Comparison of ENCODE assay signal across 14 mouse cellular contexts in the genomic region with DNA sequence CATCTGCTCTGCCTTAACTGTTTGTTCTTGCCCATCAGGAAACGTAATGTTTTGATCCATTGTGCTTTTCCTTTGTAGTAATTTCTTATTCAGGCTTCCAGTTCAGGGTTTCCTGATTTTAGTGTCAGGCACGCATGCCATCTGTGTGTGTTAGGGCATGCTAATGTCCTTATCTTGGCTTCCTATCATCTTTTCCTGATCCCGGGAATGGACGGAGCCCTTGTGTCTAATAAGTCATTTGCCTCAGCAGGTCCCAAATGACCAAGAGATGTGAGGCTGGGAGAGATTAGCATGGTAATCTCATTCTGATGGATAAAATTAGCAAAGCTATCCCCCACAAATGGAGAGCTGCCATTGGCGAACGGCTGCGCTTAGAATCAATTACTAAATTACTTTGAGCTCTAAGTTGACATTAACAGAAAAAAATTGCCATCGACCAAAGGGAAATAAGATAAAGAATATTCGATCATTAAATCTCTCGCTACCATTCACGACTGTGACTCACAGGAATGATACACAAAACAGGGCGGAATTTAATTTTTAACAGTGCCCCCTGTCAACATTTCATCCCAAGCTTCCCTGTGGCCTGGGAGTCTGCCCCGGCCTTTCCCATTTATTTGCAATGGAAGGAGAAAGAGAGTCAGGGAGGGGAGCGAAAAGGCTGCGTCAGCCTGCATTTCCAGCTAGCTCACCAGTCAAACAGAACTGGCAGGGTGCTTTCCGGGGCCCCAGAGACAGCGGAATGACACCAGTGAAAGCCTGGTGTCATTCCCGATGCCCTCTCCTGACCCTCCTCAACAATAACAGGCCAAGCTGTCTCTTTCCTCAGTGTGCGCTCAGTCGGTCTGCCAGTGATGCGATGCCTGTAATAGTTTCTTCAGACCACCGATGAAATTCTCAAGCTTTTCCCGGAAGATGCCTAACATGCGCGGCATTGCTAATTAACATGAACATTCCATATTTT. TPM values are rescaled to one million over a fixed set of nuclear protein-coding genes. Genes with fewer than 3 reads are reported as not detected.
DNase-seq lines count a peak whose midpoint lies in the region; ATAC-seq and TF ChIP-seq lines count a peak whose summit lies in the region.
"Had no signal": no experiment of that assay in that cellular context is flagged by ENCODE, and none has a peak within 500 bp of the region (broad histone marks: within the 10 kb centered on the region; RNA-seq: fewer than 3 reads in every experiment).

No protein-coding gene starts in this region.

- H3K4me1 ChIP-seq in forebrain, embryonic 12.5 days: peaks cover 26% of the 10 kb centered on the region
- H3K4me1 ChIP-seq in hindbrain, postnatal 0 days (ENCODE audit: insufficient read depth, low read length): no peaks in the 10 kb centered on the region
- peaks cover 38% of the 10 kb centered on the region for H3K4me1 ChIP-seq in neural tube, embryonic 13.5 days (replicated peaks)
- H3K4me1 ChIP-seq: liver, embryonic 15.5 days had no signal

- H3K9ac ChIP-seq in forebrain, embryonic 12.5 days: no peak overlapping the region
- H3K9ac ChIP-seq in hindbrain, postnatal 0 days (replicated peaks; ENCODE audit: low read length): no peak overlapping the region
- peak overlapping the region; percentile 50; the same call in 1 of the 2 replicates for H3K9ac ChIP-seq in neural tube, embryonic 13.5 days
- H3K9ac ChIP-seq: liver, embryonic 15.5 days had no signal

- 0 out of 2 replicates have a peak overlapping the region, but pooled peaks have one; percentile 2 for H3K27ac ChIP-seq in forebrain, embryonic 12.5 days
- no peak overlapping the region for H3K27ac ChIP-seq in hindbrain, postnatal 0 days
- peak overlapping the region; percentile 52 for H3K27ac ChIP-seq in neural tube, embryonic 13.5 days (replicated peaks)
- H3K27ac ChIP-seq: heart, adult 2 months; liver, embryonic 15.5 days had no signal

- DNase-seq in embryo, embryonic 10.5 days (ENCODE audit: low spot score): peak; percentile 62
- peak; percentile 8 for DNase-seq in hindbrain, postnatal 0 days (ENCODE audit: low spot score)
- DNase-seq in layer of hippocampus, adult 11-12 months (ENCODE audit: low spot score): no peak
- DNase-seq in layer of hippocampus, adult 9-11 months: no peak
- DNase-seq in adrenal gland, postnatal 10 days: no peak
- DNase-seq: heart, adult 2 months; heart, postnatal 36 days; kidney, postnatal 4 days; thymus, postnatal 14 days had no signal

- peaks cover 29% of the 10 kb centered on the region for H3K27me3 ChIP-seq in forebrain, embryonic 12.5 days
- no peaks in the 10 kb centered on the region for H3K27me3 ChIP-seq in hindbrain, postnatal 0 days (ENCODE audit: insufficient read depth, low read length)
- H3K27me3 ChIP-seq in neural tube, embryonic 13.5 days: peaks cover 13% of the 10 kb centered on the region
- H3K27me3 ChIP-seq: liver, embryonic 15.5 days had no signal

- 28% methylated on average over 25 of the region's 25 CpGs for WGBS in forebrain, embryonic 12.5 days
- WGBS in hindbrain, postnatal 0 days: 22% methylated on average over 25 of the region's 25 CpGs
- 23% methylated on average over 25 of the region's 25 CpGs for WGBS in neural tube, embryonic 13.5 days

- TF ChIP-seq CTCF in hindbrain, postnatal 0 days (IDR thresholded peaks at IDR 0.05; ENCODE audit: low read depth): no peak

- H3K9me3 ChIP-seq in forebrain, embryonic 12.5 days: no peaks in the 10 kb centered on the region
- no peaks in the 10 kb centered on the region for H3K9me3 ChIP-seq in hindbrain, postnatal 0 days (ENCODE audit: low read length)
- H3K9me3 ChIP-seq in neural tube, embryonic 13.5 days: no peaks in the 10 kb centered on the region
- H3K9me3 ChIP-seq: liver, embryonic 15.5 days had no signal

- peak overlapping the region; percentile 27 for H3K4me2 ChIP-seq in forebrain, embryonic 12.5 days
- H3K4me2 ChIP-seq in hindbrain, postnatal 0 days (ENCODE audit: low read depth, low read length): 0 out of 2 replicates have a peak overlapping the region, but pooled peaks have one; percentile 10
- H3K4me2 ChIP-seq in neural tube, embryonic 13.5 days: peak overlapping the region; percentile 39
- H3K4me2 ChIP-seq: liver, embryonic 15.5 days had no signal

- no peak overlapping the region for H3K4me3 ChIP-seq in forebrain, embryonic 12.5 days (replicated peaks)
- no peak overlapping the region for H3K4me3 ChIP-seq in hindbrain, postnatal 0 days (ENCODE audit: low read length)
- H3K4me3 ChIP-seq in neural tube, embryonic 13.5 days: no peak overlapping the region
- H3K4me3 ChIP-seq: heart, adult 2 months; liver, embryonic 15.5 days had no signal

- no peak; the same call in 1 of the 2 replicates for ATAC-seq in forebrain, embryonic 12.5 days (ENCODE audit: low FRiP score)
- ATAC-seq in hindbrain, postnatal 0 days: no peak
- peak; percentile 45; the same call in 1 of the 2 replicates for ATAC-seq in neural tube, embryonic 13.5 days (ENCODE audit: low read depth)

- H3K36me3 ChIP-seq in forebrain, embryonic 12.5 days (replicated peaks): no peaks in the 10 kb centered on the region
- no peaks in the 10 kb centered on the region for H3K36me3 ChIP-seq in hindbrain, postnatal 0 days (ENCODE audit: insufficient read depth, low read length)
- H3K36me3 ChIP-seq in neural tube, embryonic 13.5 days: no peaks in the 10 kb centered on the region
- H3K36me3 ChIP-seq: liver, embryonic 15.5 days had no signal

RNA-seq across cellular contexts. Expression of gene Phox2b, which starts 40.2 kb away (rescaled TPM):
- polyA plus RNA-seq in forebrain, embryonic 12.5 days (2016; fragmentation: Nextera tagmentation; extraction: Ambion mirVana): not detected in 2 replicates
- 11.3 and 17.3 TPM in 2 replicates for total RNA-seq in hindbrain, postnatal 0 days (2014; rRNA removed)
- 15.3 and 15.8 TPM in 2 replicates for polyA plus RNA-seq in hindbrain, postnatal 0 days (2015; fragmentation: Nextera tagmentation; extraction: Ambion mirVana)
- polyA plus RNA-seq in neural tube, embryonic 13.5 days (2015; fragmentation: Nextera tagmentation; extraction: Ambion mirVana): 0.93 and 2.8 TPM in 2 replicates
- 10 to 100 TPM; 16.2 to 19.1 TPM for total RNA-seq in adrenal gland, postnatal 10 days (2021)
- total RNA-seq: heart, adult 2 months; heart, postnatal 36 days; left cerebral cortex, postnatal 14 days; megakaryocyte-erythroid progenitor cell, adult 5-6 weeks had no signal

Comparison
In these comparisons a context has a peak if more than half of its experiments do, and no peak if none do; other contexts are left out.
1. DNase-seq: peak in embryo, embryonic 10.5 days (single experiment) and hindbrain, postnatal 0 days (single experiment); none in layer of hippocampus, adult 11-12 months (single experiment), layer of hippocampus, adult 9-11 months (single experiment) and adrenal gland, postnatal 10 days (single experiment).
2. Peak in every context shown above with its lines, with median percentiles within 50 percentile points of each other: H3K4me2 ChIP-seq.